Mouse (Mus musculus): ENCODE results near the gene Tsnaxip1.

GRCm38 (mm10) chr8:105813241-105813640, 14.3 kb upstream of the Tsnaxip1 start:
- TF ChIP-seq MYOD1 (IDR thresholded peaks at IDR 0.05; ENCODE audit: control insufficient read depth, insufficient read length, low read depth), result no peak
- TF ChIP-seq CTCF (IDR thresholded peaks at IDR 0.05; ENCODE audit: control insufficient read depth, insufficient read depth, insufficient read length), result no peak
- TF ChIP-seq FOSL1 (IDR thresholded peaks at IDR 0.05; ENCODE audit: insufficient read depth, low read length, poor library complexity, severe bottlenecking), result no peak
- no peak for TF ChIP-seq USF1 (IDR thresholded peaks at IDR 0.05; ENCODE audit: low read depth)
